Mouse (Mus musculus) cerebellum, adult 18-20 months (tissue): ENCODE results near the gene Abca9.

Experiments
- DNase-seq, 2 experiments: peaks; one replicate each; pipeline ENCODE4 v3.0.0; 2021

Abca9 gene

GRCm38 (mm10) chr11:110167459-110168251 is at the start of gene Abca9:
Gene Abca9 (minus strand): TSS chr11:110168196.
- peak; percentile 30 to 33 for DNase-seq

GRCm38 (mm10) chr11:110217118-110217517 is 49.1 kb upstream of the Abca9 start:
- DNase-seq = no peak

DNA sequence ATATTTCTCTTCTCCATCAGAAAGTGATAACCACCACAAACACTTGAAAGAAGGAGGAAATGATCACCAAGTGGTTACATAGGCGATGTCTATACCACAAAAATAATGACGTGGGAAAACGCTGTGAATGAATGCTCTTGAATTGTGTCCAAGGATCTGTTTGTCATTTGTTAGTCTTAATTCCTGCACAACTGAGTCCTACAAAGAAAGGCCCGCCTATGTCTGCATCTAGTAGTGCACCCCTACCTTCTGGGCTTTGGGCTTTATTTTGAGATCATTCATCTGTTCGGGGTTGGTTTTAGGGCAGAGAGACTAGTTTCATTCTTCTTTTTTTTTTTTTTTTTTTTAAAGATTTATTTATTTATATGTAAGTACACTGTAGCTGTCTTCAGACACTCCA is 35.9 kb upstream of the Abca9 start:
- DNase-seq = no peak

GRCm38 (mm10) chr11:110198882-110199281 is 30.9 kb upstream of the Abca9 start:
- DNase-seq = no peak

GRCm38 (mm10) chr11:110196561-110197306 is 28.7 kb upstream of the Abca9 start:
- no peak for DNase-seq

DNA sequence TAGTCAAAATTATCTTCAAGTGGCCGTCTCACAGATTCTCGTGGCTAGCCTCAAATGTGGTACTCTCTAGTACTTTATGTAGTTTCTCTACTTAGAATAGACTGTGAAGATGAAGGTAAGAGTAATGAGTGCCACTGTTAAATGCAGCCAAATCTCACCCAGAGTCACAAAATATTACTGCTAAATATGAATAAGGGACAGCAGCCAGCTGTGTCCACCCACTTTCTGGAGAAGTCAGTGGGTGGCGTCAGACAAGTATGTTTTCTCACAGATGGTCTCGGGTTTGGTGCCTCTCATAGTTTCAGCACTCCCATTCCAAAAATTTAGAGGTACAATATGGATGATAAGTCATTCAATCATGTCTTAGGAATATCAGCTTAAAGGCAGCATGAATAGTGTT is 27.3 kb upstream of the Abca9 start:
- DNase-seq = no peak

GRCm38 (mm10) chr11:110171212-110171611 is 3.2 kb upstream of the Abca9 start:
- no peak for DNase-seq

GRCm38 (mm10) chr11:110165822-110166221 is 2.2 kb downstream of the Abca9 start:
- DNase-seq = no peak

DNA sequence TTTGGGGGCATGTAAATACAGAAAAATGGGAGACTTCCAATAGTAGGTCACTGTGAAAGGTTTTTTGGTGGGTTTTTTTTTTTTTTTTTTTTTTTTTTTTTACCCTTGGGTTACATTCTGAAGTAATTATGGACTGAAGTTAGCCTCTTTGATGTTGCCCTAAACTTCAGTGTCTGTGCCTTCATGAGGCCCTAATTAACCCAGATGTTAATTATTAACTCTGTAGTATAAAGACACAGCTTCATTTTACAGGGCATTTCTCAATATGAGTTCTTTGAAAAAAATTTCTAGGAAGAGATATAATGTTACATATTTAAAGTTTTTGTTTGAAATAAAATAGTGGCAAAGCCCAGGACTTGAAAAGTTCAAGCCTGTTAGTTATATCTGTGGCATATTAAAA is 2.6 kb downstream of the Abca9 start:
- DNase-seq = no peak

- no peak for DNase-seq
These were observed 10.9 kb downstream of the Abca9 start for GRCm38 (mm10) chr11:110157059-110157458.

DNA sequence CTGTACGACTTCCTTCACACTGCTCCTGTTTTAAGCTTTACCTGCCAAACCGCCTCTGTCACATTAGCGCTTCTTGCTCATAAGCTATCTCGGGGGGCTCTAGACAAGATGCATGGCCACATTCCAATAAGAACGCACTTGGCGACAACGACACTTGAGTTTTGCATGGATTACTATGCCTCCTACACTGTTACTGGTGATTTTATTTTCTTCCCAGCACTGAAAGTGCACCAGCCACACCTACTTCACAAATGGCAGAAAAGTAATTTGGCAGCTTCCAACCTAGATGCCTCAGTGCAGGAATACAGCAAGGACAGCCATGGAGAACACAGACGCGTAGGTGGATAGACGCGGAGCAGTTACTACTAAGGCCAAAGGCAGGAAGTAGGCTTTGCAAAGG is 12.0 kb downstream of the Abca9 start:
- DNase-seq = no peak

- no peak for DNase-seq
These were observed 20.4 kb downstream of the Abca9 start for GRCm38 (mm10) chr11:110147640-110148039.

DNA sequence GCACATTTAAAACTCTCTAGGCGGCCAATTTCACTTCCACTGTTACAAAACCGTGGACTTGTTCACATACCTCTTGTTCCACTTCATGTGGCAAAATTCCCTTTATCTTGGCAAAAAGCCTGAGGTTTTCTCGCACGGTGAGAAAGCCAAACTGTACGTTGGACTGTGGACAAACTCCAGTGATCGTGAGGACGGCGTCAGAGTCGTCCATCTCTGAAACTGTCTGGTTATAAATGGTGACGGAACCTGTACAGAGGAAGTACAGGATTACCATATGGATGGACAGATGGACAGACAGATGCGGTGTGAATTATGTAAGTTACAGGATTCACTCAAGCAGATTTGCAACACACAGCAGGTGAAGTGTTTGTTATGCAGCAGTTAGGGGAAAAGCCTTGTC is 22.6 kb downstream of the Abca9 start:
- peak; percentile 7 to 18 for DNase-seq

DNA sequence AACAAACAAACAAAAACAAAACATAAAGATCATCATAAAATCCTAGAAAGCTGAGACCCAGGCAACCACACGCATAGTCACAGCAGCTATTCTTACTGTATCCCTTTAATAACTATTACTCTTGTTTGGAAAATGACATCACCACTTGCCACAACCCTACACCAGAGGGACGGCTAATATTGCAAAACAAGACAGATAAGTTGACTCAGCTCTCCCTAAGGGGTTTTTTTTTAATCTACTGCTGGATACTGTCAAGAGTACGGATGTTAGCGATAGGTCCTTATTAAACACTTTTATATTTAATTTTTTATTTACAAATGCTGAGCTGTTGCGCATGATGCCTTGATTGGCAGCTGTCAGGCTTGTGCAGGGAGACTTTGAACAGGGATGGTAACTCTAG is 37.2 kb downstream of the Abca9 start:
- no peak for DNase-seq

GRCm38 (mm10) chr11:110111137-110111536 is 56.9 kb downstream of the Abca9 start:
- DNase-seq = peak; percentile 7 to 17

DNA sequence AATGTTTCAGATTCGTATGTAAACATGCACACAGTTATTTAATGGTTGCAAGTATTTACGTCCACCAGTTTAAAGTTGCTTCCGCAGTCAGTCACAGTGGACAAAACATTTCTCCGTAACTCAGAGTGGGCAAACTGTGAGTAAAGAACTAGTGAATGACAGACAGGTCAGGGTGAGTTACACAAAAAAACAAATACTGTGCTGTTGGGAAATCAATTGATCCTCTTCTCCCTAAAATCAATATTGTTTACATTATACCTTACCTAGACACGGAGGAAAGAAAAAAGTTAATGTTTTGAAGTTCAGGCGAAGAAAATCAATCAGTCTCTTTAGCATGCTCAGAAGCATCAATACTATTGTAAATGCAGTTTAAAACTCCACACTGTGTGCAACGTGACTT is 66.6 kb downstream of the Abca9 start:
- DNase-seq = no peak

DNA sequence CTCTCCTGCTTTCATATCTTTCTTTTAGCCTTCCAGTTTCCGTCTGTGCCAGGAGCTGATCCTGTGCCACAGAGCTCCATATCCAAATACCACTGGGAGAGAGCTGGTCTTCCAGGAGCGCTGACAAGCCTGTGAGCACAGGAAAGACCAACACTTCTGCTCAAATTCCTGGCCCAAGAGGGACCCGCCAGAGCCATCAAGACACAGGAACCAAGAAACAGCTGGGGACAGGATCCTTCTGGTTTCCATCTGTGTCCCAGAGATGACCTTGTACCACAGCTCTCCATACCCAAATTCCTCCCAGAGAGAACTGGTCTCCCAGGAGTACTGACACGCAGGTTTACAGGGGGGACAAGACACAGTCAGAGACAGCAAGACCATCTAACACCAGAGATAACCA is 69.1 kb downstream of the Abca9 start:
- no peak for DNase-seq

DNA sequence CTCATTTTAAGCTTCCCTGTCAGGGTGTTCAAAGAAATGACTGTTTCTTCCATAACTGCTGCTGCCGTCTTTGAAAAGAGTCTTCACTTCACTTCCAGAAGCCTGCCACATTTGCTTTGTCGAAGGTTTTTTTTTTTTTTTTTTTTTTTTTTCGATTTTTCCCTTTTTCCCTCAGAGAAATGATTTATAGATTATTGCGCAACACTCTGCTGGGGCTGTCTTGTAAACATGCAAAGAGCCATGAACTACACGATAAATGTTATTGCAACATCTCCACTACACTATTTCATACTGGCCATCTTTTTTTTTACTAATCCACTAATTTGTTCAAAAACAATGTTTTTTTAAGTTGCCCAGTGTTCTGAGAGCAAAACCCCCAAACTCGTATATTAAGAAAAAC is 70.5 kb downstream of the Abca9 start:
- no peak for DNase-seq

DNA sequence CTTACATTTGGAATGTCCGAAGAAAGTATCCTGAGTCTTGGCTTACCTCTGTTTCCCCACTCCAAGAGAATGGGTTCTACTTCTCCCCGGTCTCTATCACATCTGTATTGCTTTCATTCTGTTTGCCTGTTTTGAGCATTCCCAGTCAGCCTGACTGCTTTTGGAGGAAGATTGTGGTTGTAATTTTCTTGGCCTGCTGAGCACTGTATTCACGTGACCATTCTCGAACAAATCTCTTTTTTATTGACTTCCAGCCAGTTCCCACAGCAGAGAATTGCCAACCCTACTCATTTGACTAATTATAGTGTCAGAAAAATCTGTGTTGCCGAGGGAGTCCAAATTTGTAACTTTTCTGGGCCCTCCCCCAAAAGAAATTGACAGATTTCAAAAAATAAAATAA is 72.1 kb downstream of the Abca9 start, which contains the start of gene Abca8a:
Gene Abca8a, minus strand, starts transcription at position 121 of the 400 bp plus-strand sequence.
- no peak for DNase-seq

DNA sequence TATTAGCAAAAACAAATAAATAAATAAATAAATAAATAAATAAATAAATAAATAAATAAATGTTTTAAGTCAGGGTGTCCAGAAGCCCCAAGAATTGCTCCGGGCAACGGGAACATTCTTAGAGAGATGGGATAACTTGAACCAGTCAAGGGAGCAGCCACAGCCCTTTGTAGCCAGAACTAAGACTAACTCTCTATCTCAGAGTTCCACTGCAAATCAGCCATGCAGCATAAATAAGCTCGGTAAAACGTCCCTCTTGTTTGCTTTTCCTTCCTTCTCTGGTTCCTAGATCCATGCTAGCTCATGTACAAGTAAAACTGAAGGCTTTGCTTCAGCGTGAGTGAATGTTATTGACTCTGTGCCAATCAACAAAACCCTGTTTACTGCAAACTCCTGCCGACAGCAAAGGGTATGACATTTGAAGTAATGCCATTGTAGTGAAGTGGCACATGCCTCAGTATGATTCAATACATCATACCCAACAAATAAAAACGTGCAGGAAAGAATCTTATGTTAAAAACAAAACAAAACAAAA is 73.1 kb downstream of the Abca9 start:
- no peak for DNase-seq

GRCm38 (mm10) chr11:110094236-110094635 is 73.8 kb downstream of the Abca9 start:
- DNase-seq = no peak

GRCm38 (mm10) chr11:110091328-110091727 is 76.7 kb downstream of the Abca9 start:
- DNase-seq = no peak

DNA sequence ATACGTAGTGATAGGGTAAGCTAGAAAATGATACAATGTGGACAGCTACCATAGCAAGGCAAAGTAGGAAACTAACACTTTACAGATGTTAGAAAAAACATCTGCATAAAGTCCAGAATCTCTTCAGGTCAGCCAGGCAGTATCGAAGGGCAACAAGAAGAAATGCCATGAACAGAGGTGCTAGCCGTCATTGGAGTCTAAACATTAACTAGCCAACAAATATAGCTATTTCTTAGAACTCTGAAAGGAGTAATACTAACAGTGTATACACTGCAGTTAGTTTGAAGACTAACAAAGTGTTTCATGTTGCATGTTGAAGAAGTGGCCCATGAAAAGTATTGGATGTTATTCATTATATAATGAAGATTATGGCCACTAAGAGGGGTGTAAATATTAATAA is 95.8 kb downstream of the Abca9 start:
- DNase-seq = no peak

DNA sequence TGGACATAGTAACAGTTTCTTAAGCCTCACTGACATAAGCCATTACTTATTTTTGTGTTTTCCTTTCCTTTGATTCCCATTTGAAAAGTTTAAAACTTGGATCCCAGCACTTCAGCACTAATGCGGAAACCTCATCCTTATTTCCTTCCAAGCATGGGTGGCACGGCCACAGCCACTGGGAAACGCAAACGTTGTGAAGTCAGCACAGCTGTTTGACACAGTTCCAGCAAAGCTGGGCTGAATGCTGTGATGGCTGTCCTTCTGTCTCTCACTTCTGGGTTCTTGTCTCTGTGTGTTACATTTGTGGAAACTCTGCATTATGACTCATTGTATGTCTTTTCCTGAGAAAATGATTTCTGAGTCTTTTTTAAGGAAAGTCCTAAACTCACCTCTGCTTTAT is 107.0 kb downstream of the Abca9 start:
- DNase-seq = no peak
